Mouse (Mus musculus): ENCODE measurements around the gene Sema4d. TPM values are rescaled to one million over a fixed set of nuclear protein-coding genes. Genes with fewer than 3 reads are reported as not detected.

The Sema4d gene
- polyA plus RNA-seq, 1 experiment from 2014 or later, result 4.9 TPM

GRCm38 (mm10) chr13:51697455-51697854 is 96.1 kb downstream of the Sema4d start:
- Histone ChIP-seq H3K27me3 (replicated peaks; ENCODE audit: insufficient read depth, low read length) (no peaks in the 10 kb centered on the region), H3K36me3 (ENCODE audit: insufficient read depth, low read length) (no peaks in the 10 kb centered on the region), H3K27ac (ENCODE audit: low read length) (no peak overlapping the region), H3K9me3 (ENCODE audit: low read length) (no peaks in the 10 kb centered on the region), H3K4me3 (ENCODE audit: low read depth, low read length) (no peak overlapping the region), H3K4me2 (replicated peaks; ENCODE audit: low read depth, low read length) (no peak overlapping the region), H3K4me1 (ENCODE audit: insufficient read depth, low read depth, low read length) (no peaks in the 10 kb centered on the region), H3K9ac (replicated peaks; ENCODE audit: low read depth) (no peak overlapping the region)
- TF ChIP-seq EP300 (IDR thresholded peaks at IDR 0.05), result no peak
- no peak for TF ChIP-seq CTCF (IDR thresholded peaks at IDR 0.05)
- ATAC-seq, result 0 out of 2 replicates have a peak, but pooled peaks have one; percentile 19
- no peak for DNase-seq (ENCODE audit: low spot score)
- WGBS, result 59% methylated on average over 6 of the region's 6 CpGs

GRCm38 (mm10) chr13:51696481-51696880 is 97.1 kb downstream of the Sema4d start:
- Histone ChIP-seq H3K4me2 (replicated peaks; ENCODE audit: low read depth, low read length) (no peak overlapping the region), H3K36me3 (ENCODE audit: insufficient read depth, low read length) (no peaks in the 10 kb centered on the region), H3K9ac (replicated peaks; ENCODE audit: low read depth) (no peak overlapping the region), H3K9me3 (ENCODE audit: low read length) (no peaks in the 10 kb centered on the region), H3K27me3 (replicated peaks; ENCODE audit: insufficient read depth, low read length) (no peaks in the 10 kb centered on the region), H3K4me1 (ENCODE audit: insufficient read depth, low read depth, low read length) (no peaks in the 10 kb centered on the region), H3K27ac (ENCODE audit: low read length) (no peak overlapping the region), H3K4me3 (ENCODE audit: low read depth, low read length) (no peak overlapping the region)
- no peak for TF ChIP-seq EP300 (IDR thresholded peaks at IDR 0.05)
- TF ChIP-seq CTCF (IDR thresholded peaks at IDR 0.05), result no peak
- ATAC-seq (no peak), DNase-seq (ENCODE audit: low spot score) (no peak)

- no peaks in the 10 kb centered on the region for H3K9me3 ChIP-seq (ENCODE audit: low read length)
- ATAC-seq, result no peak
- H3K9ac ChIP-seq (replicated peaks; ENCODE audit: low read depth), result no peak overlapping the region
- no peak overlapping the region for H3K27ac ChIP-seq (ENCODE audit: low read length)
- H3K4me1 ChIP-seq (ENCODE audit: insufficient read depth, low read depth, low read length), result no peaks in the 10 kb centered on the region
- TF ChIP-seq CTCF (IDR thresholded peaks at IDR 0.05), result no peak
- no peak for TF ChIP-seq EP300 (IDR thresholded peaks at IDR 0.05)
- 51% methylated on average over 3 of the region's 3 CpGs for WGBS
- H3K27me3 ChIP-seq (replicated peaks; ENCODE audit: insufficient read depth, low read length), result no peaks in the 10 kb centered on the region
- DNase-seq (ENCODE audit: low spot score), result no peak
- H3K4me3 ChIP-seq (ENCODE audit: low read depth, low read length), result no peak overlapping the region
- no peak overlapping the region for H3K4me2 ChIP-seq (replicated peaks; ENCODE audit: low read depth, low read length)
- peaks cover 4% of the 10 kb centered on the region; the same call in 1 of the 2 replicates for H3K36me3 ChIP-seq (ENCODE audit: insufficient read depth, low read length)
These were observed 104.9 kb downstream of the Sema4d start for GRCm38 (mm10) chr13:51688688-51689087.

DNA sequence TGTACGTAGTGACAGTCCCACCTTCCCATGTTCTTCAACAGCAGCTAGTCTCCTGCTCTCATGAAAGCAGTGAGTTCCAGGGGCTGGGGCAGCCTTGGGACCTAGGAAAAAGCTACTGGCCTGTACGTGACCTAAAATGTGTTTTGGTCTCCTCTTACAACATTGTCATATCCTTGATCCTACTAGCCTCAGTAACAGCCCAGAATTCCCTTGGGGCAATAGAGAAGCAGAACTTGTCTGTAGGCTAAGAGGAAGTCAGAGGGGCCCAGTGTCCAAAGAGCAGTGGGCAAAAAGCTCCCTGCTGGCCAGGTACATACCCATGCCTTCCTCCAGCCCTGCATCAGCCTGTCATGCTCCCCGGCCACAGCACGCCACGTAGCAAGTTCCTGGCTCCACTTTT is 106.6 kb downstream of the Sema4d start:
- Histone ChIP-seq H3K9me3 (ENCODE audit: low read length) (no peaks in the 10 kb centered on the region), H3K4me2 (replicated peaks; ENCODE audit: low read depth, low read length) (no peak overlapping the region), H3K9ac (replicated peaks; ENCODE audit: low read depth) (no peak overlapping the region), H3K27me3 (replicated peaks; ENCODE audit: insufficient read depth, low read length) (no peaks in the 10 kb centered on the region), H3K4me3 (ENCODE audit: low read depth, low read length) (no peak overlapping the region), H3K36me3 (ENCODE audit: insufficient read depth, low read length) (peaks cover 17% of the 10 kb centered on the region), H3K4me1 (ENCODE audit: insufficient read depth, low read depth, low read length) (no peaks in the 10 kb centered on the region), H3K27ac (ENCODE audit: low read length) (no peak overlapping the region)
- TF ChIP-seq EP300 (IDR thresholded peaks at IDR 0.05) (no peak), CTCF (IDR thresholded peaks at IDR 0.05) (no peak)
- ATAC-seq (no peak), DNase-seq (ENCODE audit: low spot score) (no peak)
- WGBS, result 84% methylated on average over 5 of the region's 5 CpGs

DNA sequence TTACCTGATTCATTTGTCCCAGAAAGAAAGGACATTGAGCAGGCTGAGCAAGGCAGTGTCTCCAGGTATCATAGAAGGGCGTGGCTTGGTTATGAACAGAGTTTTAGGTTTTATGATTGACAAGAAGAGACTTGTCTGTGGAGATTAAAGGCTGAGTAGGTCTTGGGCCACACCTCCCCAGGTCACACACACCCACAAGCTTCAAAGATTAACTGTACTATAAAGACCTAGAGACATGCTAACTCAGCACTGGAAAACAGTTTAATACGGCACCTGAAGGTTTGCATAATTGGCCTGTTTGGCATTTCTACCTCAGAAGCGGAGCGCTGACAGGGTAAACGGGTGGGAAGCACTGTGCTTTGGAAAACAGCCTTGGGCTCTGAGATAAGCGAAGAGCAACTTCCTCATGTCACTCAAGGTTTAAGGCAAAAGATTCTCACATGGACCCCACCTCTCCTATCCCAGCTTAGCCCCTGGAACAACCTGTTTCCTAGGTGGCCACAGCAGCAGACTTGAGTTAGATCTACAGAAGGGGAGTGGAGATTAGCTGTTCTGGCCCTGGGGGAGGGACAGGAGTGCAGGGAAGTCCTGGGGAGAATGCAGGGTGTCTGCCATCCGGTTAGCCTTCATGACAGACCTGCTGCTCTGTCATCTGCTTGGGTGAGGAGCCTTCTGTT is 108.1 kb downstream of the Sema4d start:
- TF ChIP-seq EP300 (IDR thresholded peaks at IDR 0.05) (no peak), CTCF (IDR thresholded peaks at IDR 0.05) (no peak)
- no peaks in the 10 kb centered on the region for H3K27me3 ChIP-seq (replicated peaks; ENCODE audit: insufficient read depth, low read length)
- H3K4me3 ChIP-seq (ENCODE audit: low read depth, low read length), result no peak overlapping the region
- H3K36me3 ChIP-seq (ENCODE audit: insufficient read depth, low read length), result peaks cover 25% of the 10 kb centered on the region
- H3K4me1 ChIP-seq (ENCODE audit: insufficient read depth, low read depth, low read length), result no peaks in the 10 kb centered on the region
- H3K9me3 ChIP-seq (ENCODE audit: low read length), result no peaks in the 10 kb centered on the region
- WGBS, result 91% methylated on average over 7 of the region's 7 CpGs
- no peak overlapping the region for H3K4me2 ChIP-seq (replicated peaks; ENCODE audit: low read depth, low read length)
- no peak overlapping the region for H3K27ac ChIP-seq (ENCODE audit: low read length)
- DNase-seq (ENCODE audit: low spot score), result no peak
- no peak for ATAC-seq
- no peak overlapping the region for H3K9ac ChIP-seq (replicated peaks; ENCODE audit: low read depth)

GRCm38 (mm10) chr13:51681634-51682033 is 111.9 kb downstream of the Sema4d start:
- no peak overlapping the region for H3K9ac ChIP-seq (replicated peaks; ENCODE audit: low read depth)
- ATAC-seq (no peak), DNase-seq (ENCODE audit: low spot score) (no peak)
- no peaks in the 10 kb centered on the region for H3K4me1 ChIP-seq (ENCODE audit: insufficient read depth, low read depth, low read length)
- no peaks in the 10 kb centered on the region for H3K9me3 ChIP-seq (ENCODE audit: low read length)
- no peaks in the 10 kb centered on the region for H3K27me3 ChIP-seq (replicated peaks; ENCODE audit: insufficient read depth, low read length)
- H3K27ac ChIP-seq (ENCODE audit: low read length), result no peak overlapping the region
- 97% methylated on average over 8 of the region's 8 CpGs for WGBS
- TF ChIP-seq CTCF (IDR thresholded peaks at IDR 0.05), result no peak
- no peak overlapping the region for H3K4me2 ChIP-seq (replicated peaks; ENCODE audit: low read depth, low read length)
- H3K4me3 ChIP-seq (ENCODE audit: low read depth, low read length), result no peak overlapping the region
- H3K36me3 ChIP-seq (ENCODE audit: insufficient read depth, low read length), result peaks cover 37% of the 10 kb centered on the region

DNA sequence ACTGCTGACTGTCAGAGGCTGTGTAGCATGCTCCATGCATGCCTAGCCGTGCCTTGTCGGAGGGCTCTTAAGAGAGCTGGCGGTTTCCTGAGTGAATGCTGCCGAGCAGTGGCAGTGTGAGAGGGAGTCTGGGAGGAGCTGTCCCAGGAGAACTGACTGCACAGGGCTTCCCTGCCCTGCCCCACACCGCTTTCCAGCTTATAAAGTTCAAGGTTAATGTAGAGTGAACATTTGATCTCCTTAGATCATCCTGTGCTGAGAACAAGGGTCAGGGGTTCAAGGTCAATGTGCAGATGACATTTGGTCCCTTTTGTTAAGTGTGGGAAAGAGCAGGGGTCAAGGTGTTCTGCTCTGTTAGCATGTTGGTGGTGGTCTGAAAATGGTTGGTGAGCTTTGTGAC is 112.5 kb downstream of the Sema4d start:
- TF ChIP-seq EP300 (IDR thresholded peaks at IDR 0.05) (no peak), CTCF (IDR thresholded peaks at IDR 0.05) (no peak)
- no peak overlapping the region for H3K4me3 ChIP-seq (ENCODE audit: low read depth, low read length)
- no peaks in the 10 kb centered on the region for H3K4me1 ChIP-seq (ENCODE audit: insufficient read depth, low read depth, low read length)
- no peak overlapping the region for H3K27ac ChIP-seq (ENCODE audit: low read length)
- peaks cover 42% of the 10 kb centered on the region for H3K36me3 ChIP-seq (ENCODE audit: insufficient read depth, low read length)
- no peaks in the 10 kb centered on the region for H3K9me3 ChIP-seq (ENCODE audit: low read length)
- DNase-seq (ENCODE audit: low spot score) (no peak), ATAC-seq (no peak)
- no peak overlapping the region for H3K9ac ChIP-seq (replicated peaks; ENCODE audit: low read depth)
- H3K4me2 ChIP-seq (replicated peaks; ENCODE audit: low read depth, low read length), result no peak overlapping the region
- H3K27me3 ChIP-seq (replicated peaks; ENCODE audit: insufficient read depth, low read length), result no peaks in the 10 kb centered on the region
- 75% methylated on average over 5 of the region's 5 CpGs for WGBS

All from lung, postnatal 0 days (tissue).